Mouse (Mus musculus) MEL-GATA-1-ER (cell line): Measurements from ENCODE around the gene Lrig3.

Source experiments
- DNase-seq: peaks from one replicate; pipeline ENCODE4 v3.0.0-alpha.2; 2012; ENCODE audit warnings: low read depth; ENCODE audit errors: extremely low read depth

The Lrig3 gene

DNA sequence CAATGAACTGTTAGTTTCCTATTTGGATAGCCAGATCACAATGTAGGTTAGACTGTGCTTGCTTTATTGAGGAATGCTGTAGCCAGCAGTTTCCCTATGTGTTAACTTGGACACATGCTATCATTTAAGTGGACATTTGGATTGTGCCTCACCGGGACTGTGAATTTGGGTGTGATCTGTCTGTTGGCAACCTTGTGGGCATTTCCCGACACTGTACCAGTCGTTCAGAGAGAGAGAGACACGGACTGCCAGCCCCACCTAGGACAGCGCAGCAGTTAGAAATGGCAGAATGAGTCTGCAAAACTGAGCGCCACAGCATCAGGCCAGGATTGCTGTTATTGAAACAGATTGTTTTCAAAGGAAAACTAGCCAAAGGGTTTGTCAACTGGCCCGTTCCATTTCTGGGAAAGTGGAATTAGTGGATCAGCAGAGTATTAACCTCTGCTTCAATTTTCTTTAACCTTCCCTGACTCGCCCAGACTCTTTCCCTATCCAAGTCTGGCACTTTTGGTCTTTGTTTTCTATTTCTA, 35.0 kb downstream of the Lrig3 start:
- no peak for DNase-seq

DNA sequence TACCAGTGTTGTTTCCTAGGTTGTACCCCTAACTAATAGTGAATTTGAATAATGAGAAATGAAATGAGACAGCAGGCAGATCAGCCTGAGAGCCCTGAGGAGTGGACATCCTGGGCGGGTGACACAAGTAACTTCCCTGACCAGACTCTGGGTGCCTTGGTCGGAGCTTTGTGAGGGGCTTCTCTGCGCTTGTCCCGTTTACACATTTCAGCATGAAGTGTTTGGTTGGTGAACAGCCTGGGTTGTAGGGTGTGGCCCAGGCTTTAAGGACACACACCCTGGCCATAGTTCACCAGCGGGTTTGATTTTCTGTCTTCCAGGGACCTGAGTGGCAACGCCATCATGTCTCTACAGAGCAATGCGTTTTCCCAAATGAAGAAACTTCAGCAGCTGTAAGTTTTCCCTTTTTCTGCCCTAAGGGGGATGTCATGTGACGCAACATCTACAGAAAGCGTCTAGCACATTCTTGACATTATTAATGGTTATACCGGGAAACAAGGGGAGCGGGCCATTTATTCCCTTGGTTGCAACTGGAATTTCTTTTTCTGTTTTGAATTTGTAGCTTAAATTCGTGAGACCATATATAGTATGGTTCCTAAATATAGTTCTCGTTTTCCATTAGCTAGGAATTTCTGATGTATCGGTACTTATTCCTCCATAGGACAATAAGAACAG, 36.2 kb downstream of the Lrig3 start:
- DNase-seq: no peak

DNA sequence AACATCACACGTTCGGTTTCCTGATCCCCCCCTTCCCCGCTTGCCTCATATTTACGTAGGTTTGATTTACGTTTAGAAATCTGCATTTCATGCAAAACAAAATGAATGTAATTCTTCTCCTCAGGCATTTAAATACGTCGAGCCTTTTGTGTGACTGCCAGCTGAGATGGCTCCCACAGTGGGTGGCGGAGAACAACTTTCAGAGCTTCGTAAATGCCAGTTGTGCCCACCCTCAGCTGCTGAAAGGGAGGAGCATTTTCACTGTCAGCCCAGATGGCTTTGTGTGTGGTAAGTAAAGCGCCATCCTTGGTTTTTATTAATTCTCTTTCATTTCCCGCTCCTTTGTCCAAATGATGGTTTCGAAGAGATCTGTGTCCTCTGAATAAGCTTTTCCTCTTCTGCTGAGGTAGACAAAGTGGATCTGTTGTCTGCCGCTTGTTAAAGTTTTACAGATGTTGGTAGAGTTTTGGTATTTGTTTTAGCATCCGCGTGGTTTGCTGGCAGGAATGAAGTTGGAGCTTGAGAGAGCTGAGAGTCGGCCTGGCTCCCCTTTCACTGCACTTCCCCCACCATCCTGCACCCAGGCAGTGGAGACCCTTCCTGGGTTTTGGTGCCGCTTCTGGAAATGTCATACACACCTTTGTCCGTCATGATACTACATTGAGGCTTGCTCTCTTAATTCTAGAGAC, 37.0 kb downstream of the Lrig3 start:
- DNase-seq: no peak

DNA sequence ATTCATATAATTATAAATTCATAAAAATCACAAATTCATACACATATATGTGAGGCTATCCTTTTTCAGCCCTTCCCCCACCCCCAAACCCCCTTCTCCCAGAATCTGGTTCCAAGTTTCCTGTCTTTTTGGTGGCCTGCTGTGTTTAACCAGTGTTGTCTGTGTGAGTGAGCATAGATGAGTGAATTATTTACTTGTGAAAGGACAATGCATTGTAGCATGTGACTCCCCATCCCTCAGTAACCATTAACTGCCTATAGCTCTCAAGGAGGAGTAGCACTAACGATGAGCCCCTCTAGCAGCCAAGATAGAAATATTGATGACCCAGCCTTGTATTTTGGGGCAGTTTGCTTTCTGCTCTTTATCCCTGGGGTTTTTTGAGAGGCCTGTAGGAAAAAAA, 37.9 kb downstream of the Lrig3 start:
- DNase-seq: no peak

DNA sequence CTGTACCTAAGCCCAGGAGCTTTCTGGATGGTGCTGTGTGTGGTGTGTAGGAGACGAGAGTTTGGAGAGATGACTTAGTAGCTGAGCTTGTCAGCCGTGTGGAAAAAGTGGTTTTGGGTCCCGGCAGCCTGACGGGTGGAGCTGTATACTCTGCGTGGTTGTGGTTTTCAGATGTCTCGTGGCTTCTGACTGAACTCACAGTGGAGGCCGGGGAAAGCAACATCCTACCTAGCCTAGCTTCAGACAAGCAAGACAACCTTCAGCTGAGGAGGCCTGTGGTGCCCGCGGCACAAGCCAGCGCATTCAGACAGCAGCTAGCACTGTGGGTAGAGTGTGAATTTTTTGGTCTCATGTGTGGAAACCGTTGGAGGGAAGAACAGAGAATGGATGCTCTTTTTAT, 47.7 kb downstream of the Lrig3 start:
- DNase-seq: no peak

DNA sequence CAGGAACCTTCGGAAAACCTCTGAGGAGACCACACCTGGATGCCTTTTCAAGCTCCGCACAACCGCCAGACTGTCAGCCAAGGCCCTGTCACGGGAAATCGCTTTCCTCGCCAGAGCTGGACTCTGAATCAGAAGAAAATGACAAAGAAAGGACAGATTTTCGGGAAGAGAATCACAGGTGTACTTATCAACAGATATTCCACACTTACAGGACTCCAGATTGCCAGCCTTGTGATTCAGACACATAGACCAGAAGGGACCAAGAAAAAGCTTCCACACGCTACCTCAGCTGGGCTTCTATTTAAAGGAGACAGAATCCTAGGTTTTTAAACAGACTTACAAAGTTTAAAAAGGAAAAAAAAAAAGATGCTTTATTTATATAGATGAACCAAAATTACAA, 48.7 kb downstream of the Lrig3 start:
- DNase-seq: no peak

DNA sequence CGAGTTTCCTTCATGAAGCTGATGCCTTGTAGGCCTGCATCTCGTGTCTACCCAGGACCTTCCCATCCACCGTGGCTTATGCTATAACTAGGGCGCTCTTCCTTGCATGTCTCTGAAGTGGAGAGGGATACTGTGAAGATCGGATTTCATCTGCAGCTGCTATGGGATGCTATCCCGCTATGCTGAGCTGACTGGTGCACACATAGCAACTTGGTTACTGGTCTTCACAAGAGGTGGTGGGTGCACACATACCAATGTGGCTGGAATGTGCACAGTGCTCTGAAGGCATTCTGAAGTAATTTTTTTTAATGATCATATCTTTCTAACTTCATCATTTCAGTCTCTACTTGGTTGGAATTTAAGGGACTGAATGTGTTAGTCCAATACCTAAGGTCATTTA, 49.7 kb downstream of the Lrig3 start:
- DNase-seq: no peak

DNA sequence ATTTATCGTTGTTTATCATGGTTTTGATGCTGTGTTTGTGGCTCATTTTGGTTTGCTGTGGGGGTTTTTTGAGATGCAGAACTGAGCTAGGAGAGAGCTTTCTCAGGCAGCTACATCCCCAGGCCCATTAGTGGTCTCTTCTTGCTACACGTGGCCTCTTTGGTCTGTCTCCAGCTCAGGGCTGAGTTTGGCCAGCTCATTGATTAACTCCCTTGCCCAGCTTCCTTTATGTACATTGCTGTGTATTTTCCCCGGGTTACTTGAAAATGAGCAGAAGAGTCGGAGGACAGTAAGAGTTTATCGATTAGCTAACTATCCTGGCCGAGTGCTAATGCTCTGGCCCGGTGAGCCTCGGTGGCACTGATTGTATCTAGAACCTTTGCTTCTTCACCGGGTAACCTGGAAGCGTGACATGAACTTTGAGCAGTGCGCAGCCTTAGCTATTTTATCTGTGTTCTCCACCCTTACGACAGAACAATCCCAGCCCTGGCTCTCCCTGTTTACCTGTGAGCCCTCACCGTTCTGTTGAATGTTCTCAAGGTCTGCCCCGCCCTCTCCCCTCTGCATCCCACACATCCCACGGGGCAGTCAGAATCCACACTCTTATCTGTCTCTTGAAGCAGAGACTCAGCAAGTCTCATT, 53.5 kb downstream of the Lrig3 start:
- DNase-seq: no peak

DNA sequence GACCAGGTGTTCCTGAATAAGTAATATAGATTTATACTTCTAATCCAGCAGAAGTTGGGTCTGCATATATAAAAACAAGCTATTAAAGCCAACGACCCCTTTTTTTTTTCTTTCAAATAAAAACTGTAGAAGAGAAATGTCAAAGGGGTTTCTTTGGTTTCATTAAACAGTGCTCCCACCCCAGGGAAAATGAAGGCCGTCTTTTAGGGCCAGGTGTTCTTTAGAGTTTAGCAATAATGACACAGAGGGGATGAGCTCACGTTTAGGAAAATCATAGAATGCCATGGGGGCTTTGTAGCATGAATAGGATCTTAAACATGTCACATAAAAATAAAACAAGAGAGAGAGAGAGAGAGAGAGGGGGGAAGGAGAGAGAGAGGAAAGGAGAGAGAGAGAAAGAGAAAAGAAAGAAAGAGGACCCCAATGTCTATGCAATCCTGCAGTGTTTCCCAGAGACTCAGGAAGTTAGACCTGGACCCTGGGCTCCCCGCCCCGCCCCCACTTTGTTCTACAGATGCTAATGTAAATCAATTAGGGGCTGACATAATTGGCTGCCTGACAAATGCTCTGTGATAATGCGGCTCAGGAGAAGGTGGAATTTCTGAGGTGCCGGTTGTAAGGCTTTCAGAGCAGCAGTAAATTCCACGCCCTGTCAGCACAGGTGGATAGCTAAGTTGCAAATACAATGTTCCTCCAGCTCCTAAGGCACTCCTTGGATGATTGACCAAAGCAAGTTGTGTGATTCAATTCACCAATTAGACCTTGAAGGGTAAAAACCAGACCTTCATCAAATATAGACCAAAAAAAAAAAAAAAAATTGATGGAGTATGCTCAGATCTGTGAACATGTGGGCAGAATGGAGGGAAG, 62.8 kb downstream of the Lrig3 start:
- no peak for DNase-seq

DNA sequence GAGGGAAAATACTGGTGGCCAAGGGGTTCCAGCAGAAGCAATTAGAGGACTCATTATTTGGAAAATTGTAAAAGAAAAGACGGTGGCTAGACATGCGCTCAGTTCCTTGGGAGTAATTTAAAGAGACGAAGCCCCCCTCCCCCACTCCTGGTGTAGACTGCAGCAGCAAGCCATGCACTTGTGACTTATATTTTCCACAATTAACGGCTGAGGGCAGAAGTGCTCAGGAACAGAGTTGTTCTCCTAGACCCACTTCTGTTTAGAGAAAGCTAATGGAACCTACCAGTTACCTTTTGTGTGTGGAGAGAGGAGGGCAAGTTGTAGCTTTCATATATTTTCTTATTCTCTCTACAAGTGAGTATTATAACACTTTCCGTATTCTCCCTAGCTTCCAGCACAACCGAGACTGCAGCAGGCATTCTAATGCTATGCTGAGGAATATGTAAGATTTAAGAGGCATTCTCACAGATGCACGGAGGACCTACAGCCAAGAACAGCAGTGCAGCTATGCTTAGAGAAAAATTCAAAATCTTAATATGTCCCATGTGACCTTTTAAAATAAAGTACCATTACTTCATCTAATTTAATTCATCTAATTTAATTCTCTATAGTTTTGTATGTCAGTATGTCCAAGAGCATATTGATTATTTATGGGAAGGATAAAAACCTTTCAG, 63.6 kb downstream of the Lrig3 start:
- DNase-seq: no peak

DNA sequence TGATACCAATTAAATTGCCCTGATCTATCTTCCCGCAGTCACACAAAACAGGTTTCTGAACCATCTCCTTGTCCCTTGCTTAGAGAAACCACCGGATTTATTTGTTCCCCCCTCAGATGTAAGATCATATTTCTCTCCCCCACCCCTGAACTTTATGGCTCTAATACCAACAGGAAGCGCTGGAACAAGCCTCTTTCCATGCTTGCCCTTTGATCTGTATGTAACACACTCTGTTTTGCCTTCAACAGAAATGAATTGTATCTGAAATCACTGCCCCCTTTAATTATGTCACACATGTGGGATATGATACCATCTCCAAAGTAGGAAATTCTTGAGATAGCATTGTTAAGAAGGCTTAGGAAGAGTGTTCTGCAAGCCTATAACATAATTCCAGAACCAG, 90.9 kb downstream of the Lrig3 start:
- no peak for DNase-seq

DNA sequence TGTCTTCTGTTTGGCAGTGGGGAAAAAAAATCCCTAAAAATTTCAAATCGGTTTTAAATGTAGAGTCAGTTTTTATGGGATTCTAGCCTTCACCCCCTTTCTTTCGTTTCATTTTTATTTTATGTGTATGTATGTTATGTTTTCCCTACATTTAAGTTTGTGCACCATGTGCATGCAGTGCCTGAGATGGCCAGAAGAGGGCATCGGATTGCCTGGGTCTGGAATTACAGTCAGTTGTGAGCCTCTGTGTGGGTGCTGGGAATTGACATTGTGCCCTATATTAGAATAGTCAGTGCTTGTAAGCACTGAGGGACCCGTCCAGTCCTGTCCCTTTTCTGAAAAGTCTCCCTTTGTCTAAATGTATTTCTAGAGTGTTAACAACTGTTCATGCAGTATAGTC, 96.8 kb downstream of the Lrig3 start:
- no peak for DNase-seq
